8 mouse cellular contexts compared by ENCODE assay signal in genomic region chr10:83634461-83634860, GRCm38 (mm10). TPM values are rescaled to one million over a fixed set of nuclear protein-coding genes. Genes with fewer than 3 reads are reported as not detected.
A peak's percentile ranks its signal among the peaks of the same experiment; 100 is the strongest.
DNase-seq lines count a peak whose midpoint lies in the region; ATAC-seq and TF ChIP-seq lines count a peak whose summit lies in the region.

No protein-coding gene starts in this region.

- TF ChIP-seq RAD21 in MEL (IDR thresholded peaks at IDR 0.05; ENCODE audit: low read depth, low read length), result no peak

- no peak for ATAC-seq in kidney, embryonic 14.5 days (ENCODE audit: low FRiP score, low TSS enrichment)
- ATAC-seq in common myeloid progenitor, adult 5-6 weeks (replicated peaks; ENCODE audit: low read depth, poor library complexity, severe bottlenecking), result peak; percentile 87

- no peaks in the 10 kb centered on the region for H3K27me3 ChIP-seq in kidney, embryonic 14.5 days (ENCODE audit: control insufficient read depth, insufficient read depth, low read length)
- 0 out of 4 replicates have a peak, but pooled peaks cover 0 to 2% of the 10 kb centered on the region in 2 experiments for H3K27me3 ChIP-seq in MEL (ENCODE audit: control insufficient read depth in 1 of 2, insufficient read depth in 2 of 2, low read length in 2 of 2)

- peak; percentile 49 for DNase-seq in kidney, postnatal 14 days
- DNase-seq in MEL (ENCODE audit: low read depth, low spot score), result peak; percentile 55
- peak; percentile 56 for DNase-seq in lung, postnatal 10 days
- no peak for DNase-seq in frontal cortex, postnatal 10 days (ENCODE audit: low spot score in 2 of 2)
- no peak for DNase-seq in adrenal gland, adult 2 months
- no peak for DNase-seq in left cerebral cortex, adult 2 months (ENCODE audit: extremely low spot score in 1 of 2, low spot score in 2 of 2)

- peaks cover 12% of the 10 kb centered on the region for H3K4me1 ChIP-seq in kidney, embryonic 14.5 days (ENCODE audit: control insufficient read depth, insufficient read depth, low read length)
- H3K4me1 ChIP-seq in MEL (ENCODE audit: control insufficient read depth in 1 of 2, insufficient read depth in 2 of 2, low read length in 2 of 2), result peaks cover 0 to 2% of the 10 kb centered on the region in 2 experiments; a peak in 1 of 4 replicates

- no peaks in the 10 kb centered on the region; the same call in 1 of the 2 replicates for H3K36me3 ChIP-seq in kidney, embryonic 14.5 days (ENCODE audit: control insufficient read depth, insufficient read depth, low read length)
- H3K36me3 ChIP-seq in MEL (ENCODE audit: control insufficient read depth in 1 of 2, insufficient read depth in 2 of 2, low read length in 2 of 2), result no peaks in the 10 kb centered on the region

- no peak overlapping the region for H3K4me3 ChIP-seq in kidney, embryonic 14.5 days (ENCODE audit: low read length)
- no peak overlapping the region for H3K4me3 ChIP-seq in MEL (ENCODE audit: control insufficient read depth in 1 of 2, insufficient read depth in 1 of 2, low read depth in 2 of 2, low read length in 2 of 2)
- H3K4me3 ChIP-seq in left cerebral cortex, adult 2 months, result no peak overlapping the region

- no peak for TF ChIP-seq POLR2A in MEL (IDR thresholded peaks at IDR 0.05; ENCODE audit: control insufficient read depth in 1 of 2, insufficient read depth in 1 of 2, low read depth in 1 of 2, low read length in 2 of 2, poor library complexity in 1 of 2)

- intact Hi-C loops in left cerebral cortex, adult 2 months (cut with DNase I), result no loop called here

- H3K79me2 ChIP-seq in MEL (ENCODE audit: control insufficient read depth, insufficient read depth, low read length, poor library complexity), result no peaks in the 10 kb centered on the region

- TF ChIP-seq CTCF in MEL (IDR thresholded peaks at IDR 0.05 in 2 of 3, conservative IDR thresholded peaks at IDR 0.05 in 1 of 3; ENCODE audit: control insufficient read depth in 1 of 3, insufficient read depth in 1 of 3, low read depth in 2 of 3, low read length in 3 of 3, poor library complexity in 1 of 3, severe bottlenecking in 1 of 3), result no peak
- TF ChIP-seq CTCF in left cerebral cortex, adult 2 months (IDR thresholded peaks at IDR 0.05), result no peak

- WGBS in kidney, embryonic 14.5 days, result 36% methylated on average over 5 of the region's 5 CpGs

- no peak overlapping the region for H3K9ac ChIP-seq in kidney, embryonic 14.5 days (ENCODE audit: low read depth, low read length)
- H3K9ac ChIP-seq in MEL (ENCODE audit: control insufficient read depth, low read depth, low read length, poor library complexity, severe bottlenecking), result no peak overlapping the region

- TF ChIP-seq EP300 in MEL (IDR thresholded peaks at IDR 0.05; ENCODE audit: low read depth in 1 of 2, low read length in 2 of 2), result no peak

- H3K27ac ChIP-seq in kidney, embryonic 14.5 days (ENCODE audit: low read depth, low read length), result no peak overlapping the region
- H3K27ac ChIP-seq in MEL (ENCODE audit: control insufficient read depth, low read depth, low read length), result no peak overlapping the region
- no peak overlapping the region for H3K27ac ChIP-seq in left cerebral cortex, adult 2 months

- no peak overlapping the region for H3K4me2 ChIP-seq in kidney, embryonic 14.5 days (replicated peaks; ENCODE audit: low read depth, low read length)

- no peaks in the 10 kb centered on the region for H3K9me3 ChIP-seq in kidney, embryonic 14.5 days (ENCODE audit: control insufficient read depth, low read length)
- no peaks in the 10 kb centered on the region for H3K9me3 ChIP-seq in MEL (replicated peaks; ENCODE audit: insufficient read depth, low read length)

TF ChIP-seq in MEL, 35 proteins besides CTCF, POLR2A, EP300 and RAD21:
- no peak for TF ChIP-seq MAFK (IDR thresholded peaks at IDR 0.05; ENCODE audit: borderline replicate concordance, low read depth, low read length)
- TF ChIP-seq ZKSCAN1 (IDR thresholded peaks at IDR 0.05; ENCODE audit: low read depth, low read length), result no peak
- no peak for TF ChIP-seq HCFC1 (IDR thresholded peaks at IDR 0.05; ENCODE audit: low read depth, low read length)
- TF ChIP-seq ZC3H11A (IDR thresholded peaks at IDR 0.05; ENCODE audit: low read depth, low read length), result no peak
- TF ChIP-seq USF1 (IDR thresholded peaks at IDR 0.05; ENCODE audit: low read depth, low read length), result no peak
- no peak for TF ChIP-seq TCF12 (IDR thresholded peaks at IDR 0.05; ENCODE audit: low read depth, low read length)
- TF ChIP-seq ZMIZ1 (IDR thresholded peaks at IDR 0.05; ENCODE audit: low read depth, low read length), result no peak
- no peak for TF ChIP-seq TAL1 (IDR thresholded peaks at IDR 0.05; ENCODE audit: low read length)
- TF ChIP-seq MXI1 (IDR thresholded peaks at IDR 0.05; ENCODE audit: low read depth, low read length), result no peak
- TF ChIP-seq POLR2AphosphoS2 (IDR thresholded peaks at IDR 0.05; ENCODE audit: low read length), result no peak
- TF ChIP-seq CHD2 (IDR thresholded peaks at IDR 0.05; ENCODE audit: low read length), result no peak
- TF ChIP-seq GABPA (IDR thresholded peaks at IDR 0.05; ENCODE audit: low read depth, low read length), result no peak
- TF ChIP-seq ETS1 (IDR thresholded peaks at IDR 0.05; ENCODE audit: low read depth, low read length), result no peak
- TF ChIP-seq GATA1 (IDR thresholded peaks at IDR 0.05; ENCODE audit: low read depth, low read length), result no peak
- no peak for TF ChIP-seq UBTF (IDR thresholded peaks at IDR 0.05; ENCODE audit: borderline replicate concordance, insufficient read depth, low read depth, low read length)
- no peak for TF ChIP-seq MEF2A (IDR thresholded peaks at IDR 0.05; ENCODE audit: extremely low read depth, insufficient replicate concordance, low read depth, low read length, poor library complexity, severe bottlenecking)

RNA-seq across cellular contexts. Expression of gene Appl2, which starts 14.1 kb away (rescaled TPM):
- 16.8 and 40.2 TPM in 2 replicates for polyA plus RNA-seq in kidney, embryonic 14.5 days (2014; fragmentation: Nextera tagmentation; extraction: Ambion mirVana)
- 0.15 TPM in 1 of 2 replicates, not detected in the other for total RNA-seq in MEL (2012; rRNA removed)
- polyA plus RNA-seq in MEL (2012; ENCODE audit: insufficient read depth in 1 of 2, insufficient read length in 2 of 2, low read depth in 1 of 2, low replicate concordance in 2 of 2, missing spikeins in 1 of 2), result under 1 TPM in 1 of 2 experiments, not detected in 1; 0.99 TPM
- total RNA-seq in common myeloid progenitor, adult 5-6 weeks (2017), result 12.4 and 18.5 TPM in 2 replicates
- 100 to 1,000 TPM in 1 of 2 experiments, 10 to 100 TPM in 1; 51.2 to 190 TPM for total RNA-seq in adrenal gland, adult 2 months (2021)
- polyA plus RNA-seq in adrenal gland, adult 2 months (2012; rRNA removed), result 244 and 584 TPM in 2 replicates
- total RNA-seq in left cerebral cortex, adult 2 months (2021), result 10 to 100 TPM; 67.8 to 69.2 TPM

Comparison
In these comparisons a context has a peak if more than half of its experiments do, and no peak if none do; other contexts are left out.
1. DNase-seq: peak in kidney, postnatal 14 days (single experiment), MEL (single experiment) and lung, postnatal 10 days (single experiment); none in frontal cortex, postnatal 10 days (0 of 2), adrenal gland, adult 2 months (single experiment) and left cerebral cortex, adult 2 months (0 of 2).
2. RNA of gene Appl2, which starts 14.1 kb away (total RNA-seq): 51.2 to 190 TPM in adrenal gland, adult 2 months, 67.8 to 69.2 TPM in left cerebral cortex, adult 2 months and 12.4 to 18.5 TPM in common myeloid progenitor, adult 5-6 weeks; 0.15 TPM in MEL; every median in the first group is over 10 times any median in the second.